Mouse (Mus musculus): ENCODE measurements at regions not wholly inside any gene's neighbourhood (a gene's known extent, or its start where the extent isn't known, plus 50 kb on each side); places are given as distances from the start of the nearest gene placed in this dataset.

DNA sequence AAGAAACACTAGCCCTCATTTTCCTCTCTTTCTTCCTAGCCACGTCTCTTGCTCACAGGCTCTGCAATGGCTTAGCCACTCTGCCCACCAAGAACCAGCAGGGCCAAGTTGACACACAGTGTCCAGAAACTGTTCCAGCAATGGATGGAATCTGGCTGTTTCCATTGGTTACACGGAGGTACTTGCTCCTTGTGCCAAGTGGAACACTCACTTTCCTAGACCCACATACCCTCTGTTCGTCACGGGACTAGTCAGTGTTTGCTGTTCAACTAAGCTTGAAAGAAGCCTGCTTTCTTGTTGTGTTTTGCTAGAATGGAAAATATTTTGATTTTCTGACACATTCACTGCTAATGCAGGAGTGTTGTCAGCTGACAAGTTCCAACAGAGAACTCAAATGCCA is 575.7 kb upstream of the Gulo start:
- no peak for ATAC-seq (ENCODE audit: borderline replicate concordance, extremely low read depth, low FRiP score, low TSS enrichment)
- Histone ChIP-seq H3K4me1 (no peaks in the 10 kb centered on the region), H3K4me2 (no peak overlapping the region), H3K9ac (no peak overlapping the region), H3K4me3 (no peak overlapping the region), H3K9me3 (no peaks in the 10 kb centered on the region), H3K36me3 (no peaks in the 10 kb centered on the region), H3K27ac (no peak overlapping the region), H3K27me3 (no peaks in the 10 kb centered on the region)
- WGBS: 70% methylated on average over 4 of the region's 4 CpGs

DNA sequence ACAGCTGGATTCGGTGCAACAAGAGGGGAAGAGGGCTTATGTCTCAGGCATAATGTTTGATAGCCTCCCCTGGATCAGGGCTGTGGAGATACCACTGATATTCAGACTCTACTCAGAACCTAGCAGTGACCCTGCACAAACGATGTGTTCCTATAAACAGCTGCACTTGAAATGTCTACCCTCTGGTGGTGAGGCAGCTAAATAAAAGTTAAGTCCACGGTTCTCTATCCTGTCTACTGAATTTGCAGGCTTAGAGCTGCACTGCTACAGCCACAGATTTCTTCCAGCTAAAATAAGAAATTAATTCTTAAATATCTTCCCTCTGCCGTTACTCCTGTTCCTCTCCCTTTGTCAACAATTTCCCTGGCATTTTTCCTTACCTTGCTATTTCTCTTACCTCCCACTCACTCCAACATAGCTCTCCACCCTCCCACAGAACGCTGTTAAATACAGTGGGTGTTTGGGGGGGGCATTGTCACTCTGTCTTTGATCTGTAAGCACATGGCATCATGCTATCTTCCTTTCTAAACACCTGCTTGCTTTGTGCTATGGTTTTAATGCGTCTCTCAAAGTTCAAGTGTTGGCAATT is 571.0 kb upstream of the Gulo start:
- ATAC-seq (ENCODE audit: borderline replicate concordance, extremely low read depth, low FRiP score, low TSS enrichment): no peak
- Histone ChIP-seq H3K27me3 (no peaks in the 10 kb centered on the region), H3K9me3 (no peaks in the 10 kb centered on the region), H3K4me2 (no peak overlapping the region), H3K9ac (no peak overlapping the region), H3K36me3 (no peaks in the 10 kb centered on the region), H3K27ac (no peak overlapping the region), H3K4me1 (no peaks in the 10 kb centered on the region), H3K4me3 (no peak overlapping the region)
- WGBS: 50% methylated on average over 6 of the region's 6 CpGs

DNA sequence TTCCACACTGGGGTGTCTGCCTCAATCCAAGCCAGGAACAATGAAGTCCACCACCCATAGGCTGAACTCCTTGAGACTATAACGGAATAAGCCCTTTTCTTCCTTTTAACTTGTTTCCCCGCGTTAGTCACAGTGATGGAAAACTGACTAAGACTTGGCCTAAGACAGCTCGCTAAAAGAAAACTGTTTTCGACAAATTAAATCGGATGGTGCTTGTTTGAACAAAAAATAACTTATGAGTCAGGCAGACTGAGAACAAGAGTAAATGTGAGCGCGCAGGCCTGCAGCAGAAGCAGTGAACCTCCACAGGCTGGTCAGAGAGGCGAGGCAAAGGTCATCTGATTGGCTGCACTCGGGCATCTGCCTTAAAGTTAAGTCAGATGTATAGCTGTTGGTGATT is 557.6 kb upstream of the Gulo start:
- no peaks in the 10 kb centered on the region for H3K4me1 ChIP-seq
- H3K4me2 ChIP-seq: no peak overlapping the region
- H3K9me3 ChIP-seq: no peaks in the 10 kb centered on the region
- 72% methylated on average over 10 of the region's 10 CpGs for WGBS
- no peaks in the 10 kb centered on the region for H3K27me3 ChIP-seq
- H3K36me3 ChIP-seq: no peaks in the 10 kb centered on the region
- H3K4me3 ChIP-seq: no peak overlapping the region
- no peak overlapping the region for H3K9ac ChIP-seq
- ATAC-seq (ENCODE audit: borderline replicate concordance, extremely low read depth, low FRiP score, low TSS enrichment): no peak
- H3K27ac ChIP-seq: no peak overlapping the region

DNA sequence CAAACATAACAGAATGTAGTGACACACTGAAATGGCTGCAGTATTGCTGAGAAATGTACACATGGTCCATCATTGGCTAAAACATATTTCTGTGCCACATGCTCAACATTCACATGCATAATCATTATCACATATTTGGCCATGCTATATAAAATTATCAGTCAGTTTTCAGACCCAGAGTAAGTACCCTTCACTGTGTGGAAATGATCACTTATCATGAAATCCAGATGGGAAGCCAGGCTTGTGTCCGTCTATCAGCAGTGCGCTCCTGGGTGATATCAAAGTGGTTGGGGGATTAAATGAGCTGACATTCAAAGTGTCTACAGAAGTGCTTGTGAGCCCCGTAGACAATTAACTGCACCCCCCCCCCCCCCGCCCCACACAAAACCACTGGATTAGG is 553.7 kb upstream of the Gulo start:
- 56% methylated on average over 4 of the region's 4 CpGs for WGBS
- no peak overlapping the region for H3K4me3 ChIP-seq
- no peak overlapping the region for H3K4me2 ChIP-seq
- H3K27ac ChIP-seq: no peak overlapping the region
- H3K36me3 ChIP-seq: no peaks in the 10 kb centered on the region
- H3K4me1 ChIP-seq: no peaks in the 10 kb centered on the region
- H3K9ac ChIP-seq: no peak overlapping the region
- H3K9me3 ChIP-seq: no peaks in the 10 kb centered on the region
- ATAC-seq (ENCODE audit: borderline replicate concordance, extremely low read depth, low FRiP score, low TSS enrichment): no peak
- no peaks in the 10 kb centered on the region for H3K27me3 ChIP-seq

DNA sequence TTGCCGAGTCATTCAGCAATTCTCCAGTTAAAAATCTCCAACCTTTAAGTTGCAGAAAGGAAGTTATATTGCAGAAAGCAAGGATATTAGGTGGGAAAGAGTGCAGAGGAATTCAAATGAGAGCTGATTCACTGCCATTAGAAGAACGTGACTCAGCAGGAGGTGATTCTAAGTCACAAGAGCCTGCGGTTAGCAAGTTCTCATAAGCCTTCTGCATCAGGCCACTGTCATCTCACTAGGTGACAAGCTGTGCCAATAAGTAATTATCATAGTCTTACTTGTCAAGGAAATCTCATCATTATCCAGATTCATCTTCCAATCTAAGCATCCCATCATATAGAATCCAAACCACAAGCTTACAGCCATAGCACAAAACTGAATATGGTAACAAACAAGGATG is 552.7 kb upstream of the Gulo start:
- H3K9me3 ChIP-seq: no peaks in the 10 kb centered on the region
- 70% methylated on average over 3 of the region's 3 CpGs for WGBS

DNA sequence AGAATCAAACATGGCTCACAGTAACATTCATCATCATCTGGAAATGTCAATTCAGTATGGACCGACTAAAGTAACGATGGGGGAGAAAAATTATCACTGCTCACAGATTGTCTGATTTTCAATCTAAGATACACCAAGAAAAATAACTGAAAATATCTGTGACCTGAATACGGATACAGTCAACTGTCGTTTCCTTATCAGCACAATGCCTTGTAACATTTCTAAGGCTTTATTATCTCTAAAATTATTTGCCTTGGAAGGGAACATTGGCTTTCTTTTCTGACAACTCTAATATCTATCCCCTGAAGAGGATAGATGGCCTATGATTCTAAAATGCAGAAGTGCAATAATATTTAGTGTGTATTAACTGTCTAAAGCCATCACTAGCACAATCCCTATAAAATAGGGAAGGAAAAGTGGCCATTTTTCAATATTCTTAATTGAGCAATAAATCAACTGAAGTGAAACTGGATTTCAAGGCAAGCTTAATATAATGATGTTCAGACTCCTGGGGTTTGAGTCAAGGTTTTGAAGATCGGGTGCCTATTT is 552.1 kb upstream of the Gulo start:
- 73% methylated on average over 5 of the region's 5 CpGs for WGBS

More for the DNA sequence above, 552.7 kb upstream of the Gulo start:
- Histone ChIP-seq H3K4me1 (no peaks in the 10 kb centered on the region), H3K36me3 (no peaks in the 10 kb centered on the region), H3K27me3 (no peaks in the 10 kb centered on the region), H3K9ac (no peak overlapping the region), H3K4me2 (no peak overlapping the region), H3K4me3 (no peak overlapping the region), H3K27ac (no peak overlapping the region)
- no peak for ATAC-seq (ENCODE audit: borderline replicate concordance, extremely low read depth, low FRiP score, low TSS enrichment)

DNA sequence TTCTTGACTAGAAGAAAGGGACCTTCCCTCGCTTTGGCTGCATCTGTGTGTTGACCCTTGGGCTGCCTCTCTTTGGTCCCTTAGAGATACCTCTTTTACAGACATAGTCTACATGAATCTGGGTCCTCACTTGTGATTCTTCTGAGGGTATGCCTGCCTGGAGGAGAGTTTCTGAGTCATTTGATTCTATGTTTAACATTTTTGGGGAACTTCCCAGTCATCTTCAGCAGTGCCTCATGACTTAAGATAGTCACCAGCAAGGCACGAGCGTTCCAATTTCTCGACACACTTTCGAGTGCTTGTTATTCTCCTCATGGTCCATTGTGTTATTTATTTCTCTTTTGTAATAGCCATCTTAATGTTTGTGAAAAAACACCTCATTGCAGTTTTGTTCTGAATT is 549.4 kb upstream of the Gulo start:
- Histone ChIP-seq H3K9me3 (no peaks in the 10 kb centered on the region), H3K9ac (no peak overlapping the region), H3K4me2 (no peak overlapping the region), H3K36me3 (no peaks in the 10 kb centered on the region), H3K27ac (no peak overlapping the region), H3K4me1 (no peaks in the 10 kb centered on the region), H3K4me3 (no peak overlapping the region), H3K27me3 (no peaks in the 10 kb centered on the region)
- 87% methylated on average over 5 of the region's 5 CpGs for WGBS
- no peak for ATAC-seq (ENCODE audit: borderline replicate concordance, extremely low read depth, low FRiP score, low TSS enrichment)

More for the DNA sequence above, 552.1 kb upstream of the Gulo start:
- H3K27ac ChIP-seq: no peak overlapping the region
- no peaks in the 10 kb centered on the region for H3K4me1 ChIP-seq
- ATAC-seq (ENCODE audit: borderline replicate concordance, extremely low read depth, low FRiP score, low TSS enrichment): no peak
- no peaks in the 10 kb centered on the region for H3K36me3 ChIP-seq
- H3K4me3 ChIP-seq: no peak overlapping the region
- no peaks in the 10 kb centered on the region for H3K27me3 ChIP-seq
- no peaks in the 10 kb centered on the region for H3K9me3 ChIP-seq
- H3K4me2 ChIP-seq: no peak overlapping the region
- no peak overlapping the region for H3K9ac ChIP-seq

DNA sequence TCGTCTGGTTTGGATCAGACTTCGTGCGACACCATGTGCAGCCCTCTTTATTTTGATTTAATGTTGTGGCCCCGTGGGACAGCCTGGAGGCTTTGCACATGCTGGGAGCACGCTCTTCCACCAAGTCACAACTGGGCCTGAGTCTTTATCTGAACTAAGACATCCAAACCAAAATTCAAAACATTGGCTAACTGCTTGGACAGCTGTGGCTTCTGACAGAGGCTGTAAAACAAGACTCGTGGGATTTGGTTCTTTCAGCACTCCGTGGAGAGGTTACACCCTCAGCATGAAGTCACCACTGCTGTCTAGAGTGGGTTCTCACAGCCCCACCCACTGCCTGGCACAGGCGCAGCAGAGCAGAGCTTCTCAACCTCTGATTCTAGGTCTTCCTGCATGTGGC is 548.6 kb upstream of the Gulo start:
- Histone ChIP-seq H3K9me3 (no peaks in the 10 kb centered on the region), H3K4me3 (no peak overlapping the region), H3K4me2 (no peak overlapping the region), H3K36me3 (no peaks in the 10 kb centered on the region), H3K4me1 (no peaks in the 10 kb centered on the region), H3K9ac (no peak overlapping the region), H3K27me3 (no peaks in the 10 kb centered on the region), H3K27ac (no peak overlapping the region)
- ATAC-seq (ENCODE audit: borderline replicate concordance, extremely low read depth, low FRiP score, low TSS enrichment): no peak
- WGBS: 58% methylated on average over 8 of the region's 8 CpGs

DNA sequence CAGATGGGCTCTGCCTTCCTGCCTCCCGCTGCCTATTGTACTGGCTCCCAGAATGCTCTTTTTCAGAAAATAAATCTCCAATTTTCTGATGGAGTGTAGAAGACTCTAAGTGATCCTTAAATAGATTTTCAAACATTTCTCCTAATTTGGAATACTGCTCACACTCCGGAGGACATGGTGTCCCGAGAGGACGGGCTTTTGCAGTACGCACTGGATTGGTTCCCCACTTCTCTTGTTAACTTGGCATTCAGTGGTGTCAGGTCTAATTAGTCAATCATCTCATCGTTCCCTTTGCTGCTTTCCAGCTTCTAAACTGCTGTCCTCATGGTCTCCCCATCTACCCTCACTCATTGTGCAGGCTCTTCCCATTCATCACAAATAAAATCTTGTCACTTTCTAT is 529.5 kb upstream of the Gulo start:
- Histone ChIP-seq H3K9ac (no peak overlapping the region), H3K4me2 (no peak overlapping the region), H3K9me3 (no peaks in the 10 kb centered on the region), H3K36me3 (no peaks in the 10 kb centered on the region), H3K27me3 (no peaks in the 10 kb centered on the region), H3K4me1 (no peaks in the 10 kb centered on the region), H3K27ac (no peak overlapping the region), H3K4me3 (no peak overlapping the region)
- 84% methylated on average over 6 of the region's 6 CpGs for WGBS
- ATAC-seq (ENCODE audit: borderline replicate concordance, extremely low read depth, low FRiP score, low TSS enrichment): no peak

DNA sequence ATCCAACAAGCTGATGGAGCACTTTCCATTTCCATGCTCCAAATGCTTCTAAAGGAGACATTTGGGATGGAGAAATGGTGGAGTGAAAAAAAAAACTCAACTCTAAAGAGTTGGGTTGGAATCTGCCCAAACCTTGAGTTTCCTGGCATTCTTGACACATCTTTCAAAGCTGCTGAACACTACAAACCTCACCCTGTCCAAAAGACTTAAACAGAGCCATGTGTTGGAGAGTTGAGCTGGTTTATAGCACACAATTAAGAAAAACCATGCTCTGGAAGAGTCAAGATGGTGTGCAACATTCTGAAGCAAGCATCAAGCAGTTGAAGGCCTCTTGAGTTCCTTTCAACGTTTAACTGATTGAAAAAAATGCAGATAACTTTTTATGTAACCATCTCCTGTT is 525.7 kb upstream of the Gulo start:
- no peak overlapping the region for H3K27ac ChIP-seq
- no peaks in the 10 kb centered on the region for H3K4me1 ChIP-seq
- H3K36me3 ChIP-seq: no peaks in the 10 kb centered on the region
- H3K9ac ChIP-seq: no peak overlapping the region
- WGBS: 47% methylated on average over 1 of the region's 1 CpGs
- no peaks in the 10 kb centered on the region for H3K27me3 ChIP-seq
- no peaks in the 10 kb centered on the region for H3K9me3 ChIP-seq
- H3K4me2 ChIP-seq: no peak overlapping the region
- ATAC-seq (ENCODE audit: borderline replicate concordance, extremely low read depth, low FRiP score, low TSS enrichment): no peak
- no peak overlapping the region for H3K4me3 ChIP-seq

DNA sequence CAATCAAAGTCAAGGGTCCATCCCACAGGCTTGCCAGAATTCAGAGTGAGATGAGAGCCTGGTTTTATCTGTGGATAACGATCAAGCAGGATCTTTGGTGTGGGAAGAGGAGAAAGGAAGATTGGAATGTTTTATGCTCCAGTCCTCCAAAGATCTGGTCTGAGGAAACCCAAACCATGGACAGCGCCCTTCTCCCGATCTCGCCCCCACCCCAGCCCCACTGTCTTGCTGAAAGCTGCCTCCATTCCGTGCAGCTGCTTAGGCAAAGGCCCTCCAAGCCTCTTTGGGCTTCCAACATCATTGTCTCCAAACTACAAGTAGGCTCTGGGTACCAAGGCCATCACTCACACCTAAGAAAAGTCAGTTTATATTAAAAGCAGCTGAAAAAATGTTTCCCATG is 519.1 kb upstream of the Gulo start:
- no peak overlapping the region for H3K4me2 ChIP-seq
- H3K27me3 ChIP-seq: no peaks in the 10 kb centered on the region
- 30% methylated on average over 5 of the region's 5 CpGs for WGBS
- no peak overlapping the region for H3K27ac ChIP-seq
- no peak overlapping the region for H3K9ac ChIP-seq
- ATAC-seq (ENCODE audit: borderline replicate concordance, extremely low read depth, low FRiP score, low TSS enrichment): no peak
- no peak overlapping the region for H3K4me3 ChIP-seq
- H3K9me3 ChIP-seq: no peaks in the 10 kb centered on the region
- no peaks in the 10 kb centered on the region for H3K4me1 ChIP-seq
- no peaks in the 10 kb centered on the region for H3K36me3 ChIP-seq

DNA sequence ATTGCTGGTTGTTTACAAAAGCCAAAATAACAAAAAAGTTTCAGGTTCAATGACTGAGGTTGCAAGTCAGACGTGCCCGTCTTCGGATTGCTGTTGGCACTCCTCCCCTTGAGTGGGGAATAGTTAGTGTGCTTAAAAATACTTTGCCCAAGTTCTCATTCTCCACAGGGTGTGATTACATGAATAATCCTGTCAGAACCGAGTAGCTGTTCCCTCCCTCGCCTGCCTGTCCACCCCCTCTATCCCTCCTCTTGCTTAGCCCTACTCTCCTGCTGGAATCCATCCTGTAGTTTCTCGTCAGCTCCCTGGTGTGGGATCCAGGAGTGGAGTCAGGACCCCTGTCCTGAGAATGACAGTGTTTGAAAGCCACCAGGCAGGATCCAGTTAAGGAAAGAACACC is 518.1 kb upstream of the Gulo start:
- Histone ChIP-seq H3K36me3 (no peaks in the 10 kb centered on the region), H3K27ac (no peak overlapping the region)
- 52% methylated on average over 6 of the region's 6 CpGs for WGBS

DNA sequence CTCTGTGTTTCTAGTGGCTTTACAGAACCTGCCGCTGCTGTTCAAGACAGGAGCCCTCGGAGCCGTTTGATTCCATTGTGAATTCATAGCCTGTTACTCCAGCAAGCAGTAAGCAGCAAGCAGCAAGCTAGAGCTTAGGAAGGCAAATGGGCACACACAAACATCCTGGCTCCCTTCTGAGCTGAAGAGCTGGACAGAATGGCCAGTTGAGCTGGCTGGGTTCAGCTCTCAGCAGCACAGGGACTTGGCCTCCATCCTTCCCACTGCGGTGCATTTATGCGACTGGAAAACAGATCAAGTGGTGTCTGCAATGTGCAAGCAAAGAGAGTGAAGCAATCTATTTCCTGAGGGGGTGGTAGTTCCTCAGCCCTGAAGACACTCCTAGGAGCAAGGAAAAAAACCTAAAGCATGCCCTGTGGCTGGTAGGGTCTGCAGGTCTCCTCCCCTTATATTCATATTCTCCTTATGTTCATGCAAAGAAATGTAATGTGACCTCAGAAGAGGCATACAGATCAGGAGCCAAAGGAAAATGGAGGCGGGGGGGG is 513.9 kb upstream of the Gulo start:
- Histone ChIP-seq H3K4me2 (no peak overlapping the region), H3K27ac (no peak overlapping the region), H3K36me3 (no peaks in the 10 kb centered on the region), H3K4me1 (no peaks in the 10 kb centered on the region), H3K4me3 (no peak overlapping the region), H3K9ac (no peak overlapping the region), H3K9me3 (no peaks in the 10 kb centered on the region), H3K27me3 (no peaks in the 10 kb centered on the region)
- no peak for ATAC-seq (ENCODE audit: borderline replicate concordance, extremely low read depth, low FRiP score, low TSS enrichment)
- WGBS: 80% methylated on average over 6 of the region's 6 CpGs

More for the DNA sequence above, 518.1 kb upstream of the Gulo start:
- Histone ChIP-seq H3K9ac (no peak overlapping the region), H3K27me3 (no peaks in the 10 kb centered on the region), H3K9me3 (no peaks in the 10 kb centered on the region), H3K4me1 (no peaks in the 10 kb centered on the region), H3K4me2 (no peak overlapping the region), H3K4me3 (no peak overlapping the region)
- ATAC-seq (ENCODE audit: borderline replicate concordance, extremely low read depth, low FRiP score, low TSS enrichment): no peak

Measured in lung, embryonic 15.5 days (tissue).